Mouse (Mus musculus) forebrain, embryonic 14.5 days (tissue): ENCODE measurements around the gene A030005L19Rik. TPM values are rescaled to one million over a fixed set of nuclear protein-coding genes. Genes with fewer than 3 reads are reported as not detected.
"Not testable (repeated sequence)": the region's sequence is repeated elsewhere in the genome, so short reads cannot be mapped to it uniquely, and the experiment has no call there.

Experiments
- ATAC-seq: fragments of 200-750 bp; cut with Nextera tagmentation; 2 replicates; pipeline ENCODE4 v1.8.0; 2017; ENCODE audit warnings: mild to moderate bottlenecking, moderate library complexity
- DNase-seq: peaks from one replicate; pipeline ENCODE4 v3.0.0-alpha.2; 2015; ENCODE audit warnings: low spot score
- H3K27ac ChIP-seq: fragments of 300-500 bp; sonication (generic); 2 replicates; pipeline ENCODE4 v1.5.1; 2014; ENCODE audit warnings: low read depth, mild to moderate bottlenecking, control low read depth, low read length, moderate library complexity
- H3K27me3 ChIP-seq: fragments of 300-500 bp; sonication (generic); replicated peaks from 2 replicates; pipeline ENCODE4 v1.6.1; 2014; ENCODE audit warnings: low read length, control low read depth, mixed read lengths; ENCODE audit not compliant: control insufficient read depth, insufficient read depth
- H3K36me3 ChIP-seq: fragments of 300-500 bp; sonication (generic); 2 replicates; pipeline ENCODE4 v1.6.1; 2014; ENCODE audit warnings: low read length, control low read depth; ENCODE audit not compliant: control insufficient read depth, insufficient read depth
- H3K4me1 ChIP-seq: fragments of 300-500 bp; sonication (generic); 2 replicates; pipeline ENCODE4 v1.6.1; 2014; ENCODE audit warnings: antibody characterized with exemption, low read length, control low read depth; ENCODE audit not compliant: control insufficient read depth, insufficient read depth
- H3K4me2 ChIP-seq: fragments of 300-500 bp; sonication (generic); 2 replicates; pipeline ENCODE4 v1.6.1; 2014; ENCODE audit warnings: mild to moderate bottlenecking, control low read depth, low read length
- H3K4me3 ChIP-seq: fragments of 300-500 bp; sonication (generic); 2 replicates; pipeline ENCODE4 v1.5.1; 2014; ENCODE audit warnings: low read depth, low read length, control low read depth
- H3K9ac ChIP-seq: fragments of 300-500 bp; sonication (generic); 2 replicates; pipeline ENCODE4 v1.6.1; 2014; ENCODE audit warnings: mild to moderate bottlenecking, low read length, control low read depth, moderate library complexity
- H3K9me3 ChIP-seq: fragments of 300-500 bp; sonication (generic); replicated peaks from 2 replicates; pipeline ENCODE4 v1.6.1; 2016; ENCODE audit warnings: low read length, control low read depth, mixed read lengths; ENCODE audit not compliant: control insufficient read depth
- WGBS: fragments of 180-500 bp; shearing (Covaris S2); extraction: QIAGEN DNeasy Blood & Tissue Kit; methylation state at CpG from one replicate; pipeline ENCODE4 v1.1.7; 2014; 5-methylcytosine and 5-hydroxymethylcytosine counted together
- polyA plus RNA-seq: library from polyadenylated mRNA; unstranded; fragments of >200 nt; fragmentation: Nextera tagmentation; extraction: Ambion mirVana; gene quantifications from 2 replicates; pipeline ENCODE4 v1.2.1, GENCODE M21; 2014

A030005L19Rik gene
- polyA plus RNA-seq, 1 experiment from 2014 or later = not detected

DNA sequence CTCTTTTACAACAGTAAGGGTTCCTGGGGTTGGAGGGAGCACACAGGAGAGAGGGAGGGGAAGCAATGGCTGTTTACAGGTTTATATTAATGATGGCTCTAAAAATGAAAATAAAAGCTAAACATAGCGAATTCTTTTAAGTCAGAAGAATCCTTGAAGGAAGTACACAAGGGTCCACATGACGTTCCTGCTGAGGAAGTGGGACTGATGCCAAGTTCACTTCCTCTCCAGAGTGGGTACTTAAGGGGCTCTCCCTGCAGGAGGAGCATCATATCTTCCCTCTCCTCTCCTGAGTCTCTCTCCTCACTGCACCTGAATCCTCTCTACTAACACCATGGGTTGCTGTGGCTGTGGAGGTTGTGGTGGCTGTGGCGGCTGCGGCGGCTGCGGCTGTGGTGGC is 11.5 kb downstream of the A030005L19Rik start, which contains the start of gene A030014E15Rik:
TSS of gene A030014E15Rik (plus strand) at position 268 of the 400 bp plus-strand sequence.
- ATAC-seq (no peak), DNase-seq (no peak)
- Histone ChIP-seq H3K9me3 (no peaks in the 10 kb centered on the region), H3K36me3 (no peaks in the 10 kb centered on the region), H3K27me3 (no peaks in the 10 kb centered on the region), H3K27ac (no peak within 1 kb of the TSS), H3K4me1 (no peaks in the 10 kb centered on the region), H3K4me2 (no peak within 1 kb of the TSS), H3K4me3 (no peak within 1 kb of the TSS), H3K9ac (no peak within 1 kb of the TSS)
- 88% methylated on average over 6 of the region's 6 CpGs for WGBS

DNA sequence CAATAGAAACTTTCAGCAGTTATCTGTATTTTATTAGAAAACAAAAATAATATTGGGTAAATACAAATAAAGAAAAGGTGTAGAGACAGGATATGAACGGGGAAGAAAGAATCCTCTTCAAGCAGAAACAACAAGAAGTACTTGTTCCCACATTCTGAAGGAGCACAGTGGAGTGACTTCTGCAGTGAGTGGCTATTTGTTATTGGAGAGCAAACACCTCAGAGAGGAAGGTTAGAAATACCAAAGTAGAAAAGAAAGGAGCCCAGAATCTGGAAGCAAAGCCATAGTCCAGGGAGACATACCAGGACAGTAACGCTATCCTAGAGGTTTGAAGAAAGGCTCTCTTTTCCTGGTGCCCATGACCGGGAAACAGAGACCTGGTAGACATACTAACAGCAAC is 17.4 kb downstream of the A030005L19Rik start:
- not testable (repeated sequence) for H3K9ac ChIP-seq, H3K27me3 ChIP-seq, H3K4me2 ChIP-seq, H3K27ac ChIP-seq, H3K4me3 ChIP-seq, H3K4me1 ChIP-seq, ATAC-seq, H3K9me3 ChIP-seq, H3K36me3 ChIP-seq, DNase-seq
- WGBS = 89% methylated on average over 2 of the region's 3 CpGs

DNA sequence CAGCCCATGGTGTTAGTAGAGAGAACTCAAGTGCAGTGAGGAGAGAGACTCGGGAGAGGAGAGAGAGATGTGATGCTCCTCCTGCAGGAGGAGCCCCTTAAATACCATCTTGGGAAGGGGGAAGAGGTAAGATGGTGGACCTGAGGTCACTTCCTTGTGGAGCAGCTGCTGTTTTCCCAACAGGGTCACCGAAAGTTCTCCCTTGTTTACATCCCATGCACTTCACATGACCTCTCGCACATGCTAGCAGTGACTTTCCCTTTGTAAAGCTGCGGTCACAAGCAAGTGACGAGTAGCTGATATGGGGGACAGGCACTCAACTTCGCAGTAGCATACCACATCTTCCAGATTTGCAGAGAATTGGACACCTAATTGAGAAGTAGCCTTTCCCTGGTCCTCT is 18.2 kb downstream of the A030005L19Rik start, which contains the start of gene Gm6217:
TSS of gene Gm6217 (minus strand) at position 74 of the 400 bp plus-strand sequence.
- H3K27me3 ChIP-seq, H3K4me2 ChIP-seq, H3K9ac ChIP-seq, H3K9me3 ChIP-seq, ATAC-seq, H3K27ac ChIP-seq, H3K36me3 ChIP-seq, DNase-seq, H3K4me3 ChIP-seq, H3K4me1 ChIP-seq: not testable (repeated sequence)
- no CpG with 5 or more reads among the region's 6 CpGs for WGBS

DNA sequence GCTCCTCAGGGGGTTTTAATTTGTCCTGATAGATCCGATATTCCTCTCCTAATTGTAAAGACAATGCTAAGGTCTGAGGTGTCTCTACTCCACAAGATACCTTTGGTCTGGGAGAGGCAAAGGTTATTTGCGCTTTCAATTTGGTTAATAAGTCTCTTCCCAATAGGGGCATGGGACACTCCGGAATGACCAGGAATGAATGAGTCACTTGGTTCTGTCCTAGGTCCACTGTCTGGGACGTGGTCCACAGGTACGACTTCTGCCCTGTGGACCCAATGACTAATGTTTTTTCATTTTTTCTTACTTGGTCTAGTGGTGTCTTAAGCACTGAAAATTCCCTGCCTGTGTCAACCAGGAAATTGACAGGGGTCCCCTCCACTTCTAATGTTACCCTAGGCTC is 25.5 kb downstream of the A030005L19Rik start:
- DNase-seq (no peak), ATAC-seq (no peak)
- WGBS = 94% methylated on average over 5 of the region's 5 CpGs
- Histone ChIP-seq H3K9me3 (no peaks in the 10 kb centered on the region), H3K4me2 (no peak overlapping the region), H3K27ac (no peak overlapping the region), H3K4me1 (no peaks in the 10 kb centered on the region), H3K36me3 (no peaks in the 10 kb centered on the region), H3K4me3 (no peak overlapping the region), H3K27me3 (no peaks in the 10 kb centered on the region), H3K9ac (no peak overlapping the region)

DNA sequence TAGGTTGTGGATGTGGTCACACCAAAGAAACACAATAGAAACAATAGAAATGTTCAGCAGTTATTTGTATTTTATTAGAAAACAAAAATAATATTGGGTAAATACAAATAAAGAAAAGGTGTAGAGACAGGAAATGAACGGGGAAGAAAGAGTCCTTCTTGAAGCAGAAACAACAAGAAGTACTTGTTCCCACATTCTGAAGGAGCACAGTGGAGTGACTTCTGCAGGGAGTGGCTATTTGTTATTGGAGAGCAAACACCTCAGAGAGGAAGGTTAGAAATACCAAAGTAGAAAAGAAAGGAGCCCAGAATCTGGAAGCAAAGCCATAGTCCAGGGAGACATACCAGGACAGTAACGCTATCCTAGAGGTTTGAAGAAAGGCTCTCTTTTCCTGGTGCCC is 29.4 kb downstream of the A030005L19Rik start:
- not testable (repeated sequence) for ATAC-seq, DNase-seq
- 90% methylated on average over 1 of the region's 2 CpGs for WGBS

DNA sequence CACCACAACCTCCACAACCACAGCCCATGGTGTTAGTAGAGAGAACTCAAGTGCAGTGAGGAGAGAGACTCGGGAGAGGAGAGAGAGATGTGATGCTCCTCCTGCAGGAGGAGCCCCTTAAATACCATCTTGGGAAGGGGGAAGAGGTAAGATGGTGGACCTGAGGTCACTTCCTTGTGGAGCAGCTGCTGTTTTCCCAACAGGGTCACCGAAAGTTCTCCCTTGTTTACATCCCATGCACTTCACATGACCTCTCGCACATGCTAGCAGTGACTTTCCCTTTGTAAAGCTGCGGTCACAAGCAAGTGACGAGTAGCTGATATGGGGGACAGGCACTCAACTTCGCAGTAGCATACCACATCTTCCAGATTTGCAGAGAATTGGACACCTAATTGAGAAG is 30.2 kb downstream of the A030005L19Rik start, which contains the start of gene A030003K21Rik:
TSS of gene A030003K21Rik (minus strand) at position 94 of the 400 bp plus-strand sequence.
- not testable (repeated sequence) for ATAC-seq, H3K9me3 ChIP-seq, H3K36me3 ChIP-seq, H3K4me2 ChIP-seq, H3K4me3 ChIP-seq, H3K4me1 ChIP-seq, DNase-seq, H3K9ac ChIP-seq, H3K27ac ChIP-seq, H3K27me3 ChIP-seq
- no CpG with 5 or more reads among the region's 6 CpGs for WGBS

More for the DNA sequence above, 29.4 kb downstream of the A030005L19Rik start:
- H3K27me3 ChIP-seq, H3K27ac ChIP-seq, H3K9ac ChIP-seq, H3K36me3 ChIP-seq, H3K9me3 ChIP-seq, H3K4me3 ChIP-seq, H3K4me1 ChIP-seq, H3K4me2 ChIP-seq: not testable (repeated sequence)

DNA sequence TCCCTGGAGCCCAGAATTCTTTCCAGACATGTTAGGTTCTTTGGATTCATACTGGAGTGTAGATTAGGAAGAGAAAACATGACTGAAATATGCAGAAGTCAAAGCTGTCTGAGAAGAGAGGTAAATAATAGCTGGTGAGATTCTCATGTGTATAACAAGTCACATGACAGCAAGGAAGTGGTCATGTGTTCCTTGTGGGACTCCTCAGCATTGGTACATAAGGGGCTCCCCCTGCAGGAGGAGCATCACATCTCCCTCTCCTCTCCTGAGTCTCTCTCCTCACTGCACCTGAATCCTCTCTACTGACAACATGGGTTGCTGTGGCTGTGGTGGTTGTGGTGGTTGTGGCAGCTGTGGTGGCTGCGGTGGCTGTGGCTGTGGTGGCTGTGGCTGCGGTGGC is 32.9 kb downstream of the A030005L19Rik start:
- H3K27me3 ChIP-seq, H3K4me2 ChIP-seq, DNase-seq, H3K4me3 ChIP-seq, H3K4me1 ChIP-seq, ATAC-seq, H3K9me3 ChIP-seq, H3K36me3 ChIP-seq, H3K27ac ChIP-seq, H3K9ac ChIP-seq: not testable (repeated sequence)
- WGBS = 96% methylated on average over 2 of the region's 2 CpGs

DNA sequence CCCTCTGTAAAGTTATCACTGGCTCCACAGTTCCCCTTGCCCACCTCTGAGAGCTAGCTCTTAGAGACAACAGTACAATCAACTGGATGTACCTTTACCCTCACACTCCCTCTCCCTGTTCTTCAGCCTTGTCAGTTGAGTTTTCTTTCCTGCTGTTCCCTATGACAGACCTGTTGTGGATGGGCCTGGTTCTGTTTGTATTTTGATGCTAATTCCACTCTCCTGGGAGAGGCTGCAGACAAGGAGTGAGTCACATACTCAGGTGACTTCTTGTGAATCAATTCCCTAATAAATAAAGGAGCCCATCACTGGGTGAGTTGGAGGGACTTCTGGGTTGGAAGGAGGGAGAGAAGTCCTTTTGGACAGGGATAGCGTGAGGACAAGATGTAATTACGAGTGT is 35.5 kb downstream of the A030005L19Rik start:
- H3K4me2 ChIP-seq = no peak overlapping the region
- no peaks in the 10 kb centered on the region for H3K4me1 ChIP-seq
- H3K9ac ChIP-seq = no peak overlapping the region
- H3K9me3 ChIP-seq = no peaks in the 10 kb centered on the region
- WGBS = 81% methylated on average over 2 of the region's 2 CpGs
- H3K27me3 ChIP-seq = no peaks in the 10 kb centered on the region
- no peak for ATAC-seq
- DNase-seq = no peak
- no peak overlapping the region for H3K27ac ChIP-seq
- H3K4me3 ChIP-seq = no peak overlapping the region
- no peaks in the 10 kb centered on the region for H3K36me3 ChIP-seq

DNA sequence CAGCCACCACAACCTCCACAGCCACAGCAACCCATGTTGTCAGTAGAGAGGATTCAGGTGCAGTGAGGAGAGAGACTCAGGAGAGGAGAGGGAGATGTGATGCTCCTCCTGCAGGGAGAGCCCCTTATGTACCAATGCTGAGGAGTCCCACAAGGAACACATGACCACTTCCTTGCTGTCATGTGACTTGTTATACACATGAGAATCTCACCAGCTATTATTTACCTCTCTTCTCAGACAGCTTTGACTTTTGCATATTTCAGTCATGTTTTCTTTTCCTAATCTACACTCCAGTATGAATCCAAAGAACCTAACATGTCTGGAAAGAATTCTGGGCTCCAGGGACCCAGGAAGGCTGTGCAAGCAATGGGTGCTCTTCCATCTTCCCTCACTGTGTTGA is 42.8 kb downstream of the A030005L19Rik start, which contains the start of gene Gm7544:
TSS of gene Gm7544 (minus strand) at position 101 of the 400 bp plus-strand sequence.
- not testable (repeated sequence) for H3K4me2 ChIP-seq, H3K9ac ChIP-seq, H3K36me3 ChIP-seq, H3K27me3 ChIP-seq, H3K27ac ChIP-seq, H3K4me3 ChIP-seq, ATAC-seq, H3K4me1 ChIP-seq, H3K9me3 ChIP-seq, DNase-seq
